Mouse (Mus musculus): ENCODE data around the gene Phf11d. TPM values are rescaled to one million over a fixed set of nuclear protein-coding genes. Genes with fewer than 3 reads are reported as not detected.
"Not testable (repeated sequence)": the region's sequence is repeated elsewhere in the genome, so short reads cannot be mapped to it uniquely, and the experiment has no call there.

Phf11d gene
- polyA plus RNA-seq, 1 experiment: 0.88 TPM

DNA sequence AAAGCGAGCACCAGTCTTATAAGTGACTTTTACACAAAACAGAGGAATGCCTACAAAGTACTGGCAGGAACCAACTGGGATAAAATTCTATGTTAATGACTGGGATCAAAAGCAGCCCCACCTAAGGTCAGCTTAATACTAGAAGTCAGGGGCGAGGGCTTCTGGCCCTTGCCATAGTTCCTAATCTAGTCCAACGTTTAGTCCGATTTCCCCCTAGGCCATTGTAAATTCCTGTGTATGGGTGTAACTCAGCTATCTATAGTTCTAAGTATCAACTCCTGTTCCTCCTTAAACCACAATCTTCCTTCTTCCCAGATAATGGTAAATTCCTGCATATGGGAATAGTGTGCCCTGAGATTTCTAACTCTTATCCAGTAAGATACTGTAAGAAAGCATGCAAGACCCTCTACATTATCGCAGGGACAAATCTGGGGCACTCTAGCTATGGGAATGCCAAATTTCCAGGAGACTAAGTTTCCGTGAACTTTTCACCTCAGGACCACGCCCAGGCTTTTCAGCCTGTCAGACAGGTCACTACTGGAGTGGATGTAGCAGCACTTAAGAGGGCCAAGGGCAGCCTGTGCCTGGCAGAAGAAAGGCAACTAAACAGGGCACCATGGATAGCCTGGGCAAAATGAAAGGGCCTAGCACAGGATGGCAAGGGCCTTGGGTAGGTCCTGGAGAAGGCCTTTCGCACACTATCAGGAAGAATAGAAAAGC lies 1.3 kb upstream of the Phf11d start:
- Histone ChIP-seq H3K36me3 (ENCODE audit: control insufficient read depth, insufficient read depth, low read length) (no peaks in the 10 kb centered on the region), H3K27ac (ENCODE audit: control insufficient read depth, insufficient read depth, low read depth, low read length) (no peak overlapping the region), H3K4me1 (ENCODE audit: control insufficient read depth, insufficient read depth, low read length) (no peaks in the 10 kb centered on the region; the same call in 1 of the 2 replicates), H3K4me3 (ENCODE audit: control insufficient read depth, low read depth, low read length) (no peak overlapping the region), H3K27me3 (ENCODE audit: control insufficient read depth, insufficient read depth, low read length) (no peaks in the 10 kb centered on the region)
- TF ChIP-seq CTCF (IDR thresholded peaks at IDR 0.05; ENCODE audit: control insufficient read depth, insufficient read depth, insufficient replicate concordance, low read depth, low read length) (no peak), POLR2A (IDR thresholded peaks at IDR 0.05; ENCODE audit: control insufficient read depth, low read depth, low read length) (no peak)

DNA sequence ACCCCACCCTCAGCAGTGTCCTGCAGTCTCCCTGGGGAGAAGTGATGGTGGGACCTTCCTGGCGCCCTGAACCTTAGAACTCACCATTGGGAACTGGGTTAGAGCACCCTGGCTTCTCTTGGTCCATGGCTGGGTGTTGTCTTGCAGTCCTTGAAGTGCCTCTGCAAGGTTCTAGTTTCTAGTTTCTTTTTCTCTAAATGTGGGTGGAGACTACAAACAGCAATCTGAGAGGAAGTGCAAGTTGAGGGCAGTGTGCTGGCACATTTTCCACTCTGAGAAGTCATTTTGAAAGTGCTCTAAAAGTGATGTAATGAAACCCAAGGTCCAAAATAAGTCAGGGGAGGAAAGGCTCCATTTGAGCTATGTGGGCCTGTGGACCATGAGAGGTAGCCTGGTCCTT lies 24.1 kb downstream of the Phf11d start, which contains the start of gene Phf11b:
Gene Phf11b (minus strand): TSS at position 163 of the 400 bp plus-strand sequence.
- H3K4me1 ChIP-seq (ENCODE audit: control insufficient read depth, insufficient read depth, low read length); H3K27me3 ChIP-seq (ENCODE audit: control insufficient read depth, insufficient read depth, low read length); H3K36me3 ChIP-seq (ENCODE audit: control insufficient read depth, insufficient read depth, low read length); H3K27ac ChIP-seq (ENCODE audit: control insufficient read depth, insufficient read depth, low read depth, low read length); H3K4me3 ChIP-seq (ENCODE audit: control insufficient read depth, low read depth, low read length): not testable (repeated sequence)

DNA sequence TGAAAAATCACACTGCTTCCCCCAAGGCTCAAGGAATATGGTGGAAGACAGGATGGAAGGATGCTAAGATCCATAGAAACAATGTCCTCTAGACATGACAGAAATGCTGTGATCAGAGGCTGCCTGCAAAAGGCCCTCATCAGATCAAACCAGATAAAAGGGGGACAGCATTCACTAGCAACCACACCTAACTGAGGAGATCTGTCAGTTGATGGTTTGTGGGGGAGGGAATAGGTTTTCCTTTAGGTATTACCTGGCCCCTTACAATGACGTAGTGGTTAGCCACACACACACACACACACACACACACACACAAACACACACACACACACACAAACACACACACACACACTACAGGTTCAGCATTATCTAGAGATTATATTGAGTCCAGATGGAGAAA lies 25.7 kb downstream of the Phf11d start:
- TF ChIP-seq CTCF (IDR thresholded peaks at IDR 0.05; ENCODE audit: control insufficient read depth, insufficient read depth, insufficient replicate concordance, low read depth, low read length): no peak
- no peak for TF ChIP-seq POLR2A (IDR thresholded peaks at IDR 0.05; ENCODE audit: control insufficient read depth, low read depth, low read length)
- Histone ChIP-seq H3K27me3 (ENCODE audit: control insufficient read depth, insufficient read depth, low read length) (no peaks in the 10 kb centered on the region), H3K27ac (ENCODE audit: control insufficient read depth, insufficient read depth, low read depth, low read length) (no peak overlapping the region), H3K36me3 (ENCODE audit: control insufficient read depth, insufficient read depth, low read length) (no peaks in the 10 kb centered on the region), H3K4me3 (ENCODE audit: control insufficient read depth, low read depth, low read length) (no peak overlapping the region), H3K4me1 (ENCODE audit: control insufficient read depth, insufficient read depth, low read length) (no peaks in the 10 kb centered on the region)

DNA sequence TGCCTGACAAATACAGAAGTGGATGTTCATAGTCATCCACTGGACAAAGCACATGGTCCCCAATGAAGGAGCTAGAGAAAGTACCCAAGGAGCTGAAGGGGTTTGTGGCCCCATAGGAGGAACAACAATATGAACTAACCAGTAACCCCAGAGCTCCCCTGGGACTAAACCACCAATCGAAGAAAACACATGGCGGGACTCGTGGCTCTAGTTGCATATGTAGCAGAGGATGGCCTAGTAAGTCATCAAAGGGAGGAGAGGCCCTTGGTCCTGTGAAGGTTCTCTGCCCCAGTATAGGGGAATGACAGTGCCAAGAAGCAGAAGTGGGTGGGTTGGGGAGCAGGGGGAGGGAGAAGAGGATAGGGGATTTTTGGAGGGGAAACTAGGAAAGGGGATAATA lies 29.2 kb downstream of the Phf11d start:
- H3K4me1 ChIP-seq (ENCODE audit: control insufficient read depth, insufficient read depth, low read length); H3K27ac ChIP-seq (ENCODE audit: control insufficient read depth, insufficient read depth, low read depth, low read length); H3K4me3 ChIP-seq (ENCODE audit: control insufficient read depth, low read depth, low read length); H3K27me3 ChIP-seq (ENCODE audit: control insufficient read depth, insufficient read depth, low read length); H3K36me3 ChIP-seq (ENCODE audit: control insufficient read depth, insufficient read depth, low read length): not testable (repeated sequence)

DNA sequence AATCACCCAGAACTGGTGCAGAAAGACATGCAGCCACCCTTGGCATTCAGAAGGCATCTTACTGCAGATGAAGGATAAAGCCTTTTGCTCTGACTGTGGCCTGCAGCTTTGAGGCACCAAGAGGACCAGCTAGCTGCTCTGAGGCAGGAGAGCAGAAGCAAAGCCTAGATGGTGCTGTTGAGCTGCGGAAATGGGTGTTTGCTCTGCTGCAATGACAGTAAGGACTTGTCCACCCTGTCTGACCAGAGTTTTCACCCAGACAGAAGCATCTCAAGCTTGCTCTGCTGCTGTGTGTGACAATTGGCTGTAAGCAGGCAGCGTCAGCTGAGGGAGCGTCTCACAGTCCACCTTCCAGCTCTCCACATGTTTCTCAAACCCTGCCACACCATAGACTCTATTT lies 34.8 kb downstream of the Phf11d start:
- H3K36me3 ChIP-seq (ENCODE audit: control insufficient read depth, insufficient read depth, low read length); H3K27me3 ChIP-seq (ENCODE audit: control insufficient read depth, insufficient read depth, low read length); H3K4me3 ChIP-seq (ENCODE audit: control insufficient read depth, low read depth, low read length); H3K27ac ChIP-seq (ENCODE audit: control insufficient read depth, insufficient read depth, low read depth, low read length); H3K4me1 ChIP-seq (ENCODE audit: control insufficient read depth, insufficient read depth, low read length): not testable (repeated sequence)

DNA sequence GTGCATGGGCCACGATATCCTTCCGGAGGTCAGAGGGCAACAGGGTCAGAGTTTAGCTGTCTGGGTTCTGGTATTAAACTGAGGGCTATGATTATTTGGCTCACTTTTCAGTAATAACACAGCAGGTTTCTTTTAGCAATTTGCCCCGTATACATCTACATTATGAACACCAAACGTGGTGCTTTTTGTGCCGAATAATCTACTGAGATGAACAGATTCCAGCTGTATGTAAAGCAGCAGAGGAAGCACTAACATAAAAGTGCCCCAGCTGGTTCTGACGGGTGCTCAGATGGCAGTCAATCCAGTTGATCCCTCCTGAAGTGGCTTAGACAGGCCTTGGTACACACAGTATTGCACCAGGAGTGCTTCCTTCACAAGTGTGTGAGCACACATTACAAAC lies 45.3 kb downstream of the Phf11d start:
- H3K4me3 ChIP-seq (ENCODE audit: control insufficient read depth, low read depth, low read length); H3K27ac ChIP-seq (ENCODE audit: control insufficient read depth, insufficient read depth, low read depth, low read length); H3K4me1 ChIP-seq (ENCODE audit: control insufficient read depth, insufficient read depth, low read length); H3K36me3 ChIP-seq (ENCODE audit: control insufficient read depth, insufficient read depth, low read length); H3K27me3 ChIP-seq (ENCODE audit: control insufficient read depth, insufficient read depth, low read length): not testable (repeated sequence)

DNA sequence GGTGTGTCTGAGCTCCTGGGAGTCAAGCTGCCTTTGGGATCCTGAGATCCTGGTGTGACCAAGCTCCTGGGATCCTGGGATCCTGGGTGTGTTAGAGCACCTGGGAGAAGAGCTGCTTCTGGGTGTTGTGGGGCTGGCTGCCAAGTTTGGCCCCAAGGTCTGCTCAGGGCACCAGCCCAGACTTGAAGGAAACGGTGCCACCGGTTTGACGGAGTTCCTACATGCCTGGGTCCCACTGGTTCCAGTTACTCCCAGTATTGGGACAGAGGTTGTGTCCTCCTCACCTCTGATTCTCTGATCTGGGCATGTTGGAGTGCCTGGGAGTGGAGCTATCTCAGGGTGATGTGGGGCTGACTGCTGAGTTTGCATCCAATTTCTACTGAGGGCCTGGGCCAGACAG lies 46.2 kb downstream of the Phf11d start:
- not testable (repeated sequence) for H3K4me1 ChIP-seq (ENCODE audit: control insufficient read depth, insufficient read depth, low read length); H3K27ac ChIP-seq (ENCODE audit: control insufficient read depth, insufficient read depth, low read depth, low read length); H3K4me3 ChIP-seq (ENCODE audit: control insufficient read depth, low read depth, low read length); H3K27me3 ChIP-seq (ENCODE audit: control insufficient read depth, insufficient read depth, low read length); H3K36me3 ChIP-seq (ENCODE audit: control insufficient read depth, insufficient read depth, low read length)

Other genes starting within 250 kb of the Phf11d start
- gene 1700129C05Rik, start 222.6 kb downstream of the Phf11d start, polyA plus RNA-seq (2012; rRNA removed): 463 and 718 TPM in 2 replicates
- 613 and 779 TPM in 2 replicates for gene Gm5142, start 186.7 kb downstream of the Phf11d start, polyA plus RNA-seq (2012; rRNA removed)
- 4.9 and 5.6 TPM in 2 replicates for gene Rcbtb1, start 164.3 kb downstream of the Phf11d start, polyA plus RNA-seq (2012; rRNA removed)
- gene Gm6904, start 105.3 kb downstream of the Phf11d start, polyA plus RNA-seq (2012; rRNA removed): not detected in 2 replicates
- 0.07 and 0.14 TPM in 2 replicates for gene Phf11a, start 67.9 kb downstream of the Phf11d start, polyA plus RNA-seq (2012; rRNA removed)
- gene Phf11b, start 24.1 kb downstream of the Phf11d start, polyA plus RNA-seq (2012; rRNA removed): not detected in 2 replicates
- 0.75 and 0.76 TPM in 2 replicates for gene Phf11c, start 29.9 kb upstream of the Phf11d start, polyA plus RNA-seq (2012; rRNA removed)
- gene Setdb2, start 75.4 kb upstream of the Phf11d start, polyA plus RNA-seq (2012; rRNA removed): 4.5 and 5.6 TPM in 2 replicates
- 26.6 and 34.7 TPM in 2 replicates for gene Cab39l, start 75.5 kb upstream of the Phf11d start, polyA plus RNA-seq (2012; rRNA removed)
- 5.8 and 8.7 TPM in 2 replicates for gene Cdadc1, start 232.5 kb upstream of the Phf11d start, polyA plus RNA-seq (2012; rRNA removed)

Data from testis, adult 2 months (tissue).